Mouse (Mus musculus): ENCODE data around the gene Sap18b.
"Not testable (repeated sequence)": the region's sequence is repeated elsewhere in the genome, so short reads cannot be mapped to it uniquely, and the experiment has no call there.

Sap18b gene

GRCm38 (mm10) chr8:95822699-95823098 lies 2.4 kb upstream of the Sap18b start:
- DNase-seq, result no peak

- no peak for DNase-seq
Measured at GRCm38 (mm10) chr8:95830144-95830543, 5.0 kb downstream of the Sap18b start.

- peak; percentile 86 for DNase-seq
Measured at GRCm38 (mm10) chr8:95832603-95833434, 7.7 kb downstream of the Sap18b start.

GRCm38 (mm10) chr8:95833435-95833984 lies 8.4 kb downstream of the Sap18b start:
- no peak for DNase-seq

- DNase-seq, result no peak
Measured at GRCm38 (mm10) chr8:95835891-95836290, 10.7 kb downstream of the Sap18b start.

- DNase-seq, result no peak
Measured at GRCm38 (mm10) chr8:95837266-95837665, 12.1 kb downstream of the Sap18b start.

GRCm38 (mm10) chr8:95839289-95839688 lies 14.1 kb downstream of the Sap18b start:
- no peak for DNase-seq

- no peak for DNase-seq
Measured at GRCm38 (mm10) chr8:95841436-95841835, 16.3 kb downstream of the Sap18b start.

- DNase-seq, result no peak
Measured at GRCm38 (mm10) chr8:95843968-95844367, 18.8 kb downstream of the Sap18b start.

- no peak for DNase-seq
Measured at GRCm38 (mm10) chr8:95845026-95845425, 19.9 kb downstream of the Sap18b start.

GRCm38 (mm10) chr8:95848061-95848551 lies 23.0 kb downstream of the Sap18b start:
- DNase-seq, result no peak

GRCm38 (mm10) chr8:95848734-95849464 lies 23.8 kb downstream of the Sap18b start:
- no peak for DNase-seq

GRCm38 (mm10) chr8:95850326-95850725 lies 25.2 kb downstream of the Sap18b start:
- no peak for DNase-seq

GRCm38 (mm10) chr8:95852290-95852689 lies 27.1 kb downstream of the Sap18b start:
- peak; percentile 37 for DNase-seq

GRCm38 (mm10) chr8:95853102-95853843 lies 28.1 kb downstream of the Sap18b start, which contains the start of gene Slc38a7:
Gene Slc38a7 (minus strand): TSS chr8:95853539.
- DNase-seq, result peak; percentile 88

GRCm38 (mm10) chr8:95854174-95854573 lies 29.0 kb downstream of the Sap18b start:
- DNase-seq, result no peak

- not testable (repeated sequence) for DNase-seq
Measured at GRCm38 (mm10) chr8:95863761-95864440, 38.8 kb downstream of the Sap18b start.

- not testable (repeated sequence) for DNase-seq
Measured at GRCm38 (mm10) chr8:95864851-95865250, 39.7 kb downstream of the Sap18b start.

- DNase-seq, result no peak
Measured at GRCm38 (mm10) chr8:95871690-95872089, 46.5 kb downstream of the Sap18b start.

GRCm38 (mm10) chr8:95875270-95875669 lies 50.1 kb downstream of the Sap18b start:
- DNase-seq, result no peak
